26 mouse cellular contexts compared by ENCODE assay signal in the genomic region with DNA sequence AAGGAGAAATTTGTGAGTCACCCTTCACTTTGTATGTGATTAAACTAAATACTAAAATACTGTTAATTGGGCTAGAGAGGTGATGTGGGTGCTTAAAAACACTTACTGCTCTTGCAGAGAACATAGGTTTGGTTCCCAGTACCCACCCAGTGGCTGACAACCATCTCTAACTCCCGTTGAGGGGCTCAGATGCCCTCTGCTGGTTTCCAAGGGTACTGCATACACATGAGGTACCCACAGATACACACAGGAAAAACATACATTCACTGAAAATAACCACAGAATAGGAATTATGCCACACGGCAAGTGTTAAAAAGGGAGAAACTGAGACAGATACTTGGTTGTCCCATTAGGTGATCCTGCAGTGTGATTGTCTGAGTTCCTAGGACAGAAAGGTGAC. TPM values are rescaled to one million over a fixed set of nuclear protein-coding genes. Genes with fewer than 3 reads are reported as not detected.
A peak's percentile ranks its signal among the peaks of the same experiment; 100 is the strongest.
DNase-seq lines count a peak whose midpoint lies in the region; ATAC-seq and TF ChIP-seq lines count a peak whose summit lies in the region.
"Had no signal": no experiment of that assay in that cellular context is flagged by ENCODE, and none has a peak within 500 bp of the region (broad histone marks: within the 10 kb centered on the region; RNA-seq: fewer than 3 reads in every experiment).

No protein-coding gene starts in this region.

- ATAC-seq in forebrain, postnatal 0 days, result no peak
- ATAC-seq in liver, embryonic 14.5 days (ENCODE audit: insufficient read depth), result no peak
- ATAC-seq: forebrain, embryonic 14.5 days had no signal

- H3K9me3 ChIP-seq in forebrain, postnatal 0 days (ENCODE audit: low read length), result no peaks in the 10 kb centered on the region
- no peaks in the 10 kb centered on the region for H3K9me3 ChIP-seq in forebrain, embryonic 10.5 days
- no peaks in the 10 kb centered on the region for H3K9me3 ChIP-seq in liver, embryonic 14.5 days (ENCODE audit: control insufficient read depth, low read length)
- peaks cover 7% of the 10 kb centered on the region for H3K9me3 ChIP-seq in E14TG2a.4 (ENCODE audit: low read length)
- H3K9me3 ChIP-seq: embryonic facial prominence, embryonic 15.5 days; heart, embryonic 13.5 days; hindbrain, embryonic 12.5 days had no signal

- no peak overlapping the region for H3K27ac ChIP-seq in forebrain, postnatal 0 days (ENCODE audit: low read depth, low read length)
- H3K27ac ChIP-seq in forebrain, embryonic 10.5 days, result no peak overlapping the region
- no peak overlapping the region for H3K27ac ChIP-seq in liver, embryonic 14.5 days
- H3K27ac ChIP-seq: embryonic facial prominence, embryonic 15.5 days; heart, embryonic 13.5 days; hindbrain, embryonic 12.5 days had no signal

- no peak for TF ChIP-seq POLR2A in brain, embryonic 14.5 days (IDR thresholded peaks at IDR 0.05; ENCODE audit: borderline replicate concordance, extremely low read depth, insufficient read depth, insufficient read length, poor library complexity, severe bottlenecking)

- peaks cover 7% of the 10 kb centered on the region for H3K4me1 ChIP-seq in forebrain, postnatal 0 days (ENCODE audit: insufficient read depth)
- peaks cover 26% of the 10 kb centered on the region for H3K4me1 ChIP-seq in forebrain, embryonic 10.5 days
- H3K4me1 ChIP-seq in liver, embryonic 14.5 days (replicated peaks; ENCODE audit: control insufficient read depth in 2 of 2, insufficient read depth in 2 of 2, low read length in 1 of 2), result no peaks in the 10 kb centered on the region
- H3K4me1 ChIP-seq in E14TG2a.4 (replicated peaks; ENCODE audit: low read depth, low read length), result peaks cover 38% of the 10 kb centered on the region

- H3K4me3 ChIP-seq in forebrain, postnatal 0 days (ENCODE audit: low read depth, low read length), result no peak overlapping the region
- no peak overlapping the region for H3K4me3 ChIP-seq in forebrain, embryonic 10.5 days
- no peak overlapping the region for H3K4me3 ChIP-seq in liver, embryonic 14.5 days (ENCODE audit: insufficient read depth in 1 of 2, low read depth in 2 of 2, low read length in 2 of 2)
- H3K4me3 ChIP-seq in E14TG2a.4 (replicated peaks; ENCODE audit: low read length), result no peak overlapping the region
- H3K4me3 ChIP-seq: embryonic facial prominence, embryonic 15.5 days; heart, embryonic 13.5 days; hindbrain, embryonic 12.5 days; megakaryocyte, embryonic 14.5 days had no signal

- intact Hi-C loops in heart, postnatal 25 days (cut with DNase I), result no loop called here

- no peaks in the 10 kb centered on the region for H3K36me3 ChIP-seq in forebrain, postnatal 0 days (ENCODE audit: insufficient read depth)
- peaks cover 21% of the 10 kb centered on the region for H3K36me3 ChIP-seq in forebrain, embryonic 10.5 days (replicated peaks)
- H3K36me3 ChIP-seq in liver, embryonic 14.5 days (replicated peaks; ENCODE audit: control insufficient read depth, insufficient read depth, low read depth), result no peaks in the 10 kb centered on the region
- H3K36me3 ChIP-seq in E14TG2a.4 (ENCODE audit: insufficient read depth, low read length), result peaks cover 43% of the 10 kb centered on the region
- H3K36me3 ChIP-seq: embryonic facial prominence, embryonic 15.5 days; heart, embryonic 13.5 days had no signal

- TF ChIP-seq CTCF in forebrain, postnatal 0 days (IDR thresholded peaks at IDR 0.05; ENCODE audit: low read depth), result peak; percentile 17; the same call in 1 of the 2 replicates
- peak; percentile 60 for TF ChIP-seq CTCF in liver, embryonic 14.5 days (IDR thresholded peaks at IDR 0.05; ENCODE audit: low read depth)
- TF ChIP-seq CTCF in E14TG2a.4 (conservative IDR thresholded peaks at IDR 0.05; ENCODE audit: low read length), result peak; percentile 74
- peak; percentile 31; the same call in 1 of the 2 replicates for TF ChIP-seq CTCF in brain, embryonic 14.5 days (IDR thresholded peaks at IDR 0.05; ENCODE audit: borderline replicate concordance, extremely low read depth, insufficient read depth, insufficient read length)

- WGBS in forebrain, postnatal 0 days, result 88% methylated on average over 2 of the region's 2 CpGs
- 82% methylated on average over 2 of the region's 2 CpGs for WGBS in forebrain, embryonic 10.5 days
- WGBS in liver, embryonic 14.5 days (ENCODE audit: insufficient replicate concordance), result 53% methylated on average over 2 of the region's 2 CpGs

- no peak overlapping the region for H3K9ac ChIP-seq in forebrain, postnatal 0 days
- no peak overlapping the region for H3K9ac ChIP-seq in liver, embryonic 14.5 days (replicated peaks)
- H3K9ac ChIP-seq: embryonic facial prominence, embryonic 15.5 days; heart, embryonic 13.5 days; hindbrain, embryonic 12.5 days had no signal

- no peak for DNase-seq in forebrain, postnatal 0 days
- no peak for DNase-seq in forebrain, embryonic 10.5 days (ENCODE audit: extremely low spot score, low spot score)
- no peak for DNase-seq in liver, embryonic 14.5 days (ENCODE audit: low read depth in 3 of 3, low spot score in 3 of 3)
- DNase-seq in liver, result no peak
- no peak for DNase-seq in brain, embryonic 14.5 days (ENCODE audit: low read depth)
- no peak for DNase-seq in heart, postnatal 25 days (ENCODE audit: low spot score)
- no peak for DNase-seq in adrenal gland, postnatal 10 days
- DNase-seq: adrenal gland, postnatal 14 days; cerebellum, adult 11 months; gastrocnemius, postnatal 25 days; kidney, adult 9 months; retina, postnatal 1 day; thymus, postnatal 25 days had no signal

- no peak overlapping the region for H3K4me2 ChIP-seq in forebrain, postnatal 0 days (ENCODE audit: low read depth)
- no peak overlapping the region for H3K4me2 ChIP-seq in liver, embryonic 14.5 days (ENCODE audit: low read depth)
- H3K4me2 ChIP-seq: embryonic facial prominence, embryonic 15.5 days; heart, embryonic 13.5 days; hindbrain, embryonic 12.5 days had no signal

- TF ChIP-seq EP300 in liver, embryonic 14.5 days (IDR thresholded peaks at IDR 0.05; ENCODE audit: low read depth), result no peak

- peaks cover 6% of the 10 kb centered on the region; the same call in 1 of the 2 replicates for H3K27me3 ChIP-seq in forebrain, postnatal 0 days (ENCODE audit: insufficient read depth, low read length)
- peaks cover 11% of the 10 kb centered on the region for H3K27me3 ChIP-seq in forebrain, embryonic 10.5 days (ENCODE audit: poor library complexity, severe bottlenecking)
- peaks cover 20% of the 10 kb centered on the region for H3K27me3 ChIP-seq in liver, embryonic 14.5 days (ENCODE audit: control insufficient read depth, insufficient read depth, low read length)
- H3K27me3 ChIP-seq in E14TG2a.4 (ENCODE audit: insufficient read depth, low read length), result peaks cover 23% of the 10 kb centered on the region

RNA-seq across cellular contexts. Expression of gene Wfdc2, which starts 4.8 kb away (rescaled TPM):
- 1.5 and 6.1 TPM in 2 replicates for total RNA-seq in forebrain, postnatal 0 days (2014; rRNA removed)
- 4.3 and 7.3 TPM in 2 replicates for polyA plus RNA-seq in forebrain, postnatal 0 days (2015; fragmentation: Nextera tagmentation; extraction: Ambion mirVana)
- polyA plus RNA-seq in forebrain, embryonic 10.5 days (2016; fragmentation: Nextera tagmentation; extraction: Ambion mirVana), result 57.8 and 71.3 TPM in 2 replicates
- 0.96 and 1.2 TPM in 2 replicates for polyA plus RNA-seq in liver, embryonic 14.5 days (2012; rRNA removed)
- 0.56 and 1.7 TPM in 2 replicates for polyA plus RNA-seq in liver, embryonic 14.5 days (2014; fragmentation: Nextera tagmentation; extraction: Ambion mirVana)
- 3.9 and 5.3 TPM in 2 replicates for polyA plus RNA-seq in brain, embryonic 14.5 days (2012; rRNA removed)
- total RNA-seq in heart, postnatal 25 days (2021), result under 1 TPM; 0.78 to 0.83 TPM
- 1 to 10 TPM; 1.9 to 2.9 TPM for total RNA-seq in adrenal gland, postnatal 10 days (2021)
- total RNA-seq: gastrocnemius, postnatal 25 days; monocyte, adult 5-6 weeks had no signal

RNA-seq across cellular contexts. Expression of gene Spint3, which starts 6.3 kb away (rescaled TPM):
- not detected in 2 replicates for total RNA-seq in forebrain, postnatal 0 days (2014; rRNA removed)
- polyA plus RNA-seq in forebrain, postnatal 0 days (2015; fragmentation: Nextera tagmentation; extraction: Ambion mirVana), result not detected in 2 replicates
- not detected in 2 replicates for polyA plus RNA-seq in forebrain, embryonic 10.5 days (2016; fragmentation: Nextera tagmentation; extraction: Ambion mirVana)
- polyA plus RNA-seq in liver, embryonic 14.5 days (2012; rRNA removed), result not detected in 2 replicates
- not detected in 2 replicates for polyA plus RNA-seq in liver, embryonic 14.5 days (2014; fragmentation: Nextera tagmentation; extraction: Ambion mirVana)
- not detected in 2 replicates for polyA plus RNA-seq in brain, embryonic 14.5 days (2012; rRNA removed)
- not detected for total RNA-seq in heart, postnatal 25 days (2021)
- not detected for total RNA-seq in adrenal gland, postnatal 10 days (2021)
- total RNA-seq: adrenal gland, postnatal 14 days; gastrocnemius, postnatal 25 days; left cerebral cortex, postnatal 25 days; monocyte, adult 5-6 weeks had no signal
- polyA plus RNA-seq: cortical plate, adult 2 months; embryonic facial prominence, embryonic 15.5 days; forebrain, embryonic 14.5 days; heart, embryonic 13.5 days; hindbrain, embryonic 12.5 days; liver, embryonic 16.5 days; neural tube, embryonic 14.5 days; small intestine, adult 2 months; stomach, embryonic 14.5 days had no signal

RNA-seq across cellular contexts. Expression of gene Wfdc6a, which starts 18.2 kb away (rescaled TPM):
- total RNA-seq in forebrain, postnatal 0 days (2014; rRNA removed), result not detected in 2 replicates
- polyA plus RNA-seq in forebrain, postnatal 0 days (2015; fragmentation: Nextera tagmentation; extraction: Ambion mirVana), result 0.33 TPM in 1 of 2 replicates, not detected in the other
- polyA plus RNA-seq in forebrain, embryonic 10.5 days (2016; fragmentation: Nextera tagmentation; extraction: Ambion mirVana), result not detected in 2 replicates
- polyA plus RNA-seq in liver, embryonic 14.5 days (2012; rRNA removed), result 0.06 and 0.11 TPM in 2 replicates
- 0.19 TPM in 1 of 2 replicates, not detected in the other for polyA plus RNA-seq in liver, embryonic 14.5 days (2014; fragmentation: Nextera tagmentation; extraction: Ambion mirVana)
- polyA plus RNA-seq in brain, embryonic 14.5 days (2012; rRNA removed), result not detected in 2 replicates
- under 1 TPM in 1 of 2 experiments, not detected in 1; 0.34 TPM for total RNA-seq in heart, postnatal 25 days (2021)
- total RNA-seq in adrenal gland, postnatal 10 days (2021), result 1 to 10 TPM in 1 of 2 experiments, under 1 TPM in 1; 0.51 to 1.0 TPM
- total RNA-seq: gastrocnemius, postnatal 25 days; monocyte, adult 5-6 weeks had no signal
- polyA plus RNA-seq: cortical plate, adult 2 months; forebrain, embryonic 14.5 days; hindbrain, embryonic 12.5 days; neural tube, embryonic 14.5 days; small intestine, adult 2 months had no signal

RNA-seq across cellular contexts. Expression of gene Eppin, which starts 26.4 kb away (rescaled TPM):
- total RNA-seq in forebrain, postnatal 0 days (2014; rRNA removed), result not detected in 2 replicates
- 0.19 TPM in 1 of 2 replicates, not detected in the other for polyA plus RNA-seq in forebrain, postnatal 0 days (2015; fragmentation: Nextera tagmentation; extraction: Ambion mirVana)
- polyA plus RNA-seq in forebrain, embryonic 10.5 days (2016; fragmentation: Nextera tagmentation; extraction: Ambion mirVana), result not detected in 2 replicates
- not detected in 2 replicates for polyA plus RNA-seq in liver, embryonic 14.5 days (2012; rRNA removed)
- not detected in 2 replicates for polyA plus RNA-seq in liver, embryonic 14.5 days (2014; fragmentation: Nextera tagmentation; extraction: Ambion mirVana)
- not detected in 2 replicates for polyA plus RNA-seq in brain, embryonic 14.5 days (2012; rRNA removed)
- total RNA-seq in heart, postnatal 25 days (2021), result not detected
- not detected for total RNA-seq in adrenal gland, postnatal 10 days (2021)
- total RNA-seq: adrenal gland, postnatal 14 days; gastrocnemius, postnatal 25 days; left cerebral cortex, postnatal 25 days; monocyte, adult 5-6 weeks had no signal
- polyA plus RNA-seq: cortical plate, adult 2 months; embryonic facial prominence, embryonic 15.5 days; forebrain, embryonic 14.5 days; heart, embryonic 13.5 days; hindbrain, embryonic 12.5 days; liver, embryonic 16.5 days; neural tube, embryonic 14.5 days; small intestine, adult 2 months; stomach, embryonic 14.5 days had no signal

RNA-seq across cellular contexts. Expression of gene Wfdc6b, which starts 46.3 kb away (rescaled TPM):
- not detected in 2 replicates for total RNA-seq in forebrain, postnatal 0 days (2014; rRNA removed)
- not detected in 2 replicates for polyA plus RNA-seq in forebrain, postnatal 0 days (2015; fragmentation: Nextera tagmentation; extraction: Ambion mirVana)
- not detected in 2 replicates for polyA plus RNA-seq in forebrain, embryonic 10.5 days (2016; fragmentation: Nextera tagmentation; extraction: Ambion mirVana)
- polyA plus RNA-seq in liver, embryonic 14.5 days (2012; rRNA removed), result not detected in 2 replicates
- not detected in 2 replicates for polyA plus RNA-seq in liver, embryonic 14.5 days (2014; fragmentation: Nextera tagmentation; extraction: Ambion mirVana)
- not detected in 2 replicates for polyA plus RNA-seq in brain, embryonic 14.5 days (2012; rRNA removed)
- not detected for total RNA-seq in heart, postnatal 25 days (2021)
- total RNA-seq in adrenal gland, postnatal 10 days (2021), result not detected
- total RNA-seq: adrenal gland, postnatal 14 days; gastrocnemius, postnatal 25 days; left cerebral cortex, postnatal 25 days; monocyte, adult 5-6 weeks had no signal
- polyA plus RNA-seq: cortical plate, adult 2 months; embryonic facial prominence, embryonic 15.5 days; forebrain, embryonic 14.5 days; heart, embryonic 13.5 days; hindbrain, embryonic 12.5 days; liver, embryonic 16.5 days; neural tube, embryonic 14.5 days; small intestine, adult 2 months; stomach, embryonic 14.5 days had no signal

Comparison
In these comparisons a context has a peak if more than half of its experiments do, and no peak if none do; other contexts are left out.
1. CTCF ChIP-seq: peak in every context shown above with its lines; median percentile 74 in E14TG2a.4; 60 in liver, embryonic 14.5 days; 31 in brain, embryonic 14.5 days; 17 in forebrain, postnatal 0 days.